Mouse (Mus musculus) ES-E14 (cell line): ENCODE measurements around the gene Cabp4. TPM values are rescaled to one million over a fixed set of nuclear protein-coding genes. Genes with fewer than 3 reads are reported as not detected.

Experiments
- DNase-seq: peaks from one replicate; pipeline ENCODE4 v3.0.0-alpha.2; 2013; ENCODE audit warnings: low read depth, low spot score
- H3K27ac ChIP-seq: 2 replicates; pipeline ENCODE4 v1.5.1; 2012; ENCODE audit warnings: low read depth, mild to moderate bottlenecking, low read length, moderate library complexity, mixed read lengths; ENCODE audit not compliant: poor library complexity, insufficient read depth, severe bottlenecking
- H3K36me3 ChIP-seq: 2 replicates; pipeline ENCODE4 v1.6.1; 2012; ENCODE audit warnings: mild to moderate bottlenecking, low read length, moderate library complexity, mixed read lengths; ENCODE audit not compliant: control insufficient read depth, poor library complexity, insufficient read depth, severe bottlenecking
- H3K4me1 ChIP-seq, 2 experiments: fragments of 150-350 bp in 1 of 2; sonication (generic) in 1 of 2; 2 replicates each; pipeline ENCODE4 v1.6.1; 2012; ENCODE audit warnings: low read length in 2 of 2, mild to moderate bottlenecking in 1 of 2, mixed read lengths in 1 of 2; ENCODE audit not compliant: control insufficient read depth in 2 of 2, insufficient read depth in 2 of 2, poor library complexity in 1 of 2
- H3K4me3 ChIP-seq, 2 experiments: fragments of 150-350 bp in 1 of 2; sonication (generic) in 1 of 2; 2 replicates each; pipeline ENCODE4 v1.5.1; 2012; ENCODE audit warnings: low read length in 2 of 2, low read depth in 1 of 2, mild to moderate bottlenecking in 1 of 2, mixed read lengths in 1 of 2; ENCODE audit not compliant: insufficient read depth in 1 of 2, poor library complexity in 1 of 2, severe bottlenecking in 1 of 2
- H3K9ac ChIP-seq: 2 replicates; pipeline ENCODE4 v1.6.1; 2012; ENCODE audit warnings: low read depth, mild to moderate bottlenecking, low read length, mixed read lengths; ENCODE audit not compliant: poor library complexity, insufficient read depth, severe bottlenecking
- H3K9me3 ChIP-seq: fragments of 150-350 bp; sonication (generic); 2 replicates; pipeline ENCODE4 v1.6.1; 2012; ENCODE audit warnings: low read depth, mild to moderate bottlenecking, low read length; ENCODE audit not compliant: control insufficient read depth, insufficient read depth
- CHD2 ChIP-seq: IDR thresholded peaks from 2 replicates; pipeline ENCODE4 v1.6.1; 2014; ENCODE audit warnings: mild to moderate bottlenecking, low read depth, low read length, inconsistent platforms
- HCFC1 ChIP-seq: IDR thresholded peaks from 2 replicates; pipeline ENCODE4 v1.6.1; 2012; ENCODE audit warnings: low read length, inconsistent platforms, borderline replicate concordance; ENCODE audit not compliant: insufficient read depth
- MAFK ChIP-seq: IDR thresholded peaks from 2 replicates; pipeline ENCODE4 v1.6.1; 2014; ENCODE audit warnings: mild to moderate bottlenecking, low read depth, low read length, inconsistent platforms; ENCODE audit not compliant: insufficient read depth
- ZC3H11A ChIP-seq: IDR thresholded peaks from 2 replicates; pipeline ENCODE4 v1.6.1; 2012; ENCODE audit warnings: low read depth, mild to moderate bottlenecking, inconsistent platforms, low read length, borderline replicate concordance
- ZNF384 ChIP-seq: IDR thresholded peaks from 2 replicates; pipeline ENCODE4 v1.6.1; 2012; ENCODE audit warnings: low read depth, low read length, inconsistent platforms
- in situ Hi-C, 2 experiments: fragments of 600-800 bp; cut with MboI; formaldehyde crosslinking; loops; one replicate each; pipeline ENCODE4 v1.15.1; 2025; ENCODE audit warnings: low sequenced_read_pairs in 2 of 2, inconsistent platforms in 1 of 2; ENCODE audit not compliant: unreplicated experiment in 2 of 2
- total RNA-seq: library from RNA; depleted of rRNA; stranded (reverse); fragments of 300-350 nt; gene quantifications from 2 replicates; pipeline ENCODE4 v1.2.3, GENCODE M21; 2012

Gene Cabp4
- total RNA-seq, 1 experiment: 1.8 TPM

- H3K36me3 ChIP-seq: peaks cover 6% of the 10 kb centered on the region
- peaks cover 0 to 6% of the 10 kb centered on the region in 2 experiments; a peak in 3 of 4 replicates for H3K4me1 ChIP-seq
- no peak for DNase-seq
Measured at GRCm38 (mm10) chr19:4101466-4101865, 42.4 kb downstream of the Cabp4 start.

GRCm38 (mm10) chr19:4100718-4101261 is 43.0 kb downstream of the Cabp4 start:
- TF ChIP-seq ZNF384: no peak
- peak overlapping the region; percentile 56 to 61 for H3K4me3 ChIP-seq
- DNase-seq: no peak
- no peaks in the 10 kb centered on the region for H3K9me3 ChIP-seq
- H3K4me1 ChIP-seq: peaks cover 0 to 6% of the 10 kb centered on the region in 2 experiments; a peak in 3 of 4 replicates
- peaks cover 6% of the 10 kb centered on the region for H3K36me3 ChIP-seq
- no peak overlapping the region for H3K27ac ChIP-seq
- in situ Hi-C loops: no loop called here
- peak overlapping the region; percentile 45 for H3K9ac ChIP-seq

More at GRCm38 (mm10) chr19:4101466-4101865, 42.4 kb downstream of the Cabp4 start:
- in situ Hi-C loops: no loop called here
- no peaks in the 10 kb centered on the region for H3K9me3 ChIP-seq
- TF ChIP-seq MAFK (no peak), ZNF384 (no peak), CHD2 (no peak), HCFC1 (no peak), ZC3H11A (no peak)
- H3K27ac ChIP-seq: no peak overlapping the region
- H3K9ac ChIP-seq: no peak overlapping the region
- peak overlapping the region in 1 of 2 experiments; percentile 56; a peak in 1 of 4 replicates for H3K4me3 ChIP-seq

DNA sequence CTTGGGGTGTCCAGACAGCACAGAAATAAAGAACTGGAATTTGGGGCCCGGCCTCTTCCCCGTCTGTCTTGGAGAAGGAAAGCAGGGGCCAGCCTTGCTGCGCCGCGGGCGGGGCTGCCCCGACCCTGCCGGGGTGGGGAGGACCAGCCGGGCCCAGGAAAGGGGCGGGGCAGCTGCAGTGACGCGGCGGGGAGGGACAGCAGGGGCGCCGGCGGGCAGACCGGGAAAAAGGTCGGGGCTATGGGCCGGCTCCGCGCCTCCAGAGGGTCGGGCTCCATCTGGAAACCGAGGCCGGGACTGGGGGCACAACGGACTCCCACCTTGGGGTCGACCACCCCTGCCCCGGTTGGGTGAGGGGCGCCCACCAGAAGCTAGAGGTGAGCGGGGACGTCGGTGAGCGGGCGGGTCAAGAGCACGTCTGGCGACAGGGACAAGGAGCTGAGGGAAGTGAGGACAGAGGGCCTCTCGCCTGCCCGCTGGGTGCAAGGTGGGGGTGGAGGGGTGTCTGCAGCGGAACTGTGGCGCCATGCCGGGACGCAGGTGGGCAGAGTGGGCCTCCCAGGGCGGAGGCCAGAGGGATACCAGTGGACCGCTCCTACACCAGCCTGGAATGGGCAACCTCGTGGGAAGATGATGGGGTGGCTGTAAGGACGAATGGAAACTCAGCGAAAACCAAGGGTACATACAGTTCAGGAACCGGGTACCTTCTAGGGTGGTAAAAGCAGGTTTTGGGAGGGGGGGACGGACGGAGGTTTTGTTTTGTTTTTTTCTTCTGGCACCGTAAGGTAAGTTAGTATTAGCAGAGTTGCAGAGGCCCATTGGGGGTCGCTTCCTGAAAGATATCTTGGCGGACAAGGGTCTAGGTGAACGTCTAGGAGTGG is 43.8 kb downstream of the Cabp4 start, which contains the start of gene Pitpnm1:
TSS of gene Pitpnm1 (plus strand) at position 162 of the 881 bp plus-strand sequence.
- Histone ChIP-seq H3K9ac (peak within 1 kb of the TSS; percentile 52), H3K9me3 (no peaks in the 10 kb centered on the region), H3K4me1 (peaks cover 0 to 6% of the 10 kb centered on the region in 2 experiments; a peak in 3 of 4 replicates), H3K4me3 (peak within 1 kb of the TSS; percentile 56 to 61), H3K36me3 (peaks cover 6% of the 10 kb centered on the region), H3K27ac (no peak within 1 kb of the TSS)
- DNase-seq: no peak
- in situ Hi-C loops: no loop called here
- no peak for TF ChIP-seq CHD2
- no peak for TF ChIP-seq ZC3H11A
- TF ChIP-seq HCFC1: no peak
- TF ChIP-seq ZNF384: no peak
- no peak for TF ChIP-seq MAFK

DNA sequence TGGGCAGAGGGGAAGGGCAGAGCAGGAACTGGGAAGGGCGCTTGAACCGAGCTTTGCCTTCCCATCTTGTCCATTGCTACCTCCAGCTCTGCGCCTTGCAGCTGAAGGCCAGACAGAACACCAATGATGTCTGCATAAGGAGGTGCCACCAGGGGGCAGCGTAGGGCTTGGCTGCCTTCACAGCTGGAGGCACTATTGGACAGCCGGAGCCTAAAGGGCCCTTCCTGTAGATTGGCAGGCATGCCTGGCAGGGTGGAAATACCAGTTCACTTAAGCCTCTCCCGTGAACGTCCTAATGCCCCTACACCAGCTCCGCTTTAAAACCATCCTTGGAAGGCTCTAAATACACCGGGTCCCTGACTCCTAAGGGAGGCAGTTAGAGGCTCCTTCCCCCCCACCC is 44.8 kb downstream of the Cabp4 start:
- H3K36me3 ChIP-seq: peaks cover 6% of the 10 kb centered on the region
- TF ChIP-seq MAFK (no peak), CHD2 (no peak), ZC3H11A (peak; percentile 46; the same call in 1 of the 2 replicates), ZNF384 (no peak), HCFC1 (no peak)
- in situ Hi-C loops: no loop called here
- H3K9ac ChIP-seq: no peak overlapping the region
- DNase-seq: peak; percentile 86
- peaks cover 0 to 11% of the 10 kb centered on the region in 2 experiments; a peak in 3 of 4 replicates for H3K4me1 ChIP-seq
- no peaks in the 10 kb centered on the region for H3K9me3 ChIP-seq
- H3K27ac ChIP-seq: no peak overlapping the region
- H3K4me3 ChIP-seq: no peak overlapping the region
